Mouse (Mus musculus): ENCODE results near the gene Sem1. TPM values are rescaled to one million over a fixed set of nuclear protein-coding genes. Genes with fewer than 3 reads are reported as not detected.

Gene Sem1
- polyA plus RNA-seq (2015; fragmentation: Nextera tagmentation; extraction: Ambion mirVana) = 193 and 201 TPM in 2 replicates

GRCm38 (mm10) chr6:6578304-6579149 lies at the start of gene Sem1:
Gene Sem1, minus strand, starts transcription at chr6:6578663.

